Mouse (Mus musculus): Measurements from ENCODE around the gene Ppp2r1b.

The Ppp2r1b gene

DNA sequence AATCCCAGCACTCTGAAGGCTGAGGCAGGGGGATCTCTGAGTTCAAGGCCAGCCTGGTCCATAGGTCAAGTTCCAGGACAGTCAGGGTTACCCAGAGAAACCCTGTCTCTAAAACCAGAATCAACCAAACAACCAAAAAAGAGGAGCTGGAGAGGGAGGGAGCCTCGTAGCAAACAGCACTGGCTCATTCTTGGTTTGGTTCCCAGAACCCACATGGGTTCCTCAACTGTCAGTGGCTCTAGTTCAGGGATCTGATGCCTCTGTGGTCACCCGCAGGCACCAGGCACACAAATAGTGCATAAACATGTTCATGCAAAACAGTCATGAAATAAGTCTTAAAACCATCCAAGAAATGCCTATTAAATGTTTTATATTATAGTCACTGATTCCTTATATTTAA, 23.1 kb downstream of the Ppp2r1b start:
- no peak for DNase-seq

DNA sequence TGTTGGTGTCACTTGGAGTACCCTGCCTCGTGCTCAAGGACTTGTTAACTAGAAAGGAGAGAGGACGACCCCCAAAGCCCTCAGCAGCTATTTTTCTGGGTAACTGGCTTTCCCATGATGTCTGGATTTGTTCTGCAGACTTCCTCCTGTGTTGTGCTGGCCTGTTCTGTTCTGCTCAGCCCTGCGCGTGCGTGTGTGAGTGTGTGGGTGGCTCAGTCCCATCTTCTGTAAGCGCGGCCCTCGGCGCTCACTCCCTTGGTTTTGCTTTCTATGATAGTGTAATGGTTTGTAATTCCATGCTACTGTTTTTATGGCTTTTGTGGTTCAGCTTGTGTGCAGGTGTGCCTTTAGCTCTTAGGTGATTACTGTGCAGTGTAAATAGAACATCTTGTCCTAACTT, 28.1 kb downstream of the Ppp2r1b start:
- DNase-seq: no peak

DNA sequence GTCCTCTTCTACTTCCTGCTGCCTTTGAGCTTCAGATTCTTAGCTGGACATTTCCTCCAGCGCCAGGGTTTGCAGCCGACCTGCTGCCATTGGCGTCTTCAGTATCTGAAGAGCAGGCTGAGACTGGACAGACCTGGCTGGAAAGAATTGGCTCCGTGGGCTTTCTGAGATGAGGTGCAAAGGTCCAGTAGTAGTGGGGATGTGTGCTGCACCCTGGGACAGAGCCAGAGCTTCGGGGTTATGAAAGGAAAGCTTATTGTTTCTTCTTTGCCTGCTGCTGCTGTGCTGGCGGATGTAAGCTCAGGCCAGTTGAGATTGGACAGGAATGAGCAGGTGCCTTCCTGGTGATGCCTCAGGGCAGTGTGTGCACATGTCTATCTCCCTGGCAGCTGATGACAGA, 28.9 kb downstream of the Ppp2r1b start:
- peak; percentile 77 to 85 for DNase-seq

DNA sequence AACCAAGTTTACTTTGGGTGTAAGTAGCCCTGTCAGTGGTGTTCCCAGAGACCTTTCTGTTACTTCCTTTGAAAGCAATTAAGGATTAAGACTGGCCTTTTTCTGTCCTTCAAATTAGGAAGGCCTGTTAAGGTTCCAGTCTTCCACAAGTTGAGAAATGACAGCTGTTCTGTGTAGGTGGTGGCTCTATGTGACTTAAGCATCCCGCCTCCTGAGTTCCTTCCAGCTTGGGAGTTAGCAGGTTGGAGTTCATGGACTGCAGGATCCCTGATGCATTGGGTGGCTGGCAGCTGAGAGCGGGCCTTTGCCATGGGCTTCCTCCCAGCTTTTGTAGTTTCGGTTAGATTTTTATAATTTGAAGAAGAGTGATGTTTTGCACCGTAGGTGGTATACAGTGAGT, 30.4 kb downstream of the Ppp2r1b start:
- no peak for DNase-seq

DNA sequence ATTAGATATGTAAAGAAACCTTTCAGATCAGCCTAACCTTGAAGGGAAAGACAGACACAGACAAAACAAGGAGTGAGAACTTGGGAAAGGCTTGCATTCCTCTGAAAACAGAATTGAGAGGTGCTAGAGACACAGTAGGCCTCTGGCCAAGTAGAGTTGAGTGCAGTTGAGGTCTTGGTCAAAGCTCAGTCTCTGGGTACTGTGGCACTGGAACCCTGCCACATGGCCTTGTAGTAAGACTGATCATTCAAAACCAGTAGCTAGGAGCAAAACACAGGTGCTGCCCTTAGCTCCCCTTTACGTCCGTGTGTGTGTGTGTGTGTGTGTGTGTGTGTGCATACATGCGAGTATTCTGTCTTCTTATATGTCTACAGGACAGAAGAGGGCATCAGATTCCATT, 31.2 kb downstream of the Ppp2r1b start:
- peak; percentile 90 to 94 for DNase-seq

DNA sequence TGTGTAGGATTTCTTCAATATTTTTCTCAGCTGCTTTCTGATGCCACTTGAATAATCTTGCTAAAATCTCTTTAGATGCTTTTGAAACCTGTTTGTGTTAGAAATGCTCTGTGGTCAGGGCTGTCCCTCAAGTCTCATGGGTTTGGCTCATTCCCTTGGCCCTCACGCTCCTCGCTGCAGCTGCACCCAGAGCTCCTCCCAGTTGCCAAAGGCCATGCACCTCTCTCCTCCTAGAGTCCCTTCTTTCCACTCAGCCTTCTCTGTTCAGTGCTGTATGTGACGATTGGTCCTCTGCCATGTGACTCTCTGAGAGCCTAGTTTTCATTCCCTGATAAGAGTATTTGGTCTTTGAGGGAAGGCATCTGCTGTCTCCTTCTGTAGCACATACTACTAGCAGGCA, 32.3 kb downstream of the Ppp2r1b start:
- no peak for DNase-seq

DNA sequence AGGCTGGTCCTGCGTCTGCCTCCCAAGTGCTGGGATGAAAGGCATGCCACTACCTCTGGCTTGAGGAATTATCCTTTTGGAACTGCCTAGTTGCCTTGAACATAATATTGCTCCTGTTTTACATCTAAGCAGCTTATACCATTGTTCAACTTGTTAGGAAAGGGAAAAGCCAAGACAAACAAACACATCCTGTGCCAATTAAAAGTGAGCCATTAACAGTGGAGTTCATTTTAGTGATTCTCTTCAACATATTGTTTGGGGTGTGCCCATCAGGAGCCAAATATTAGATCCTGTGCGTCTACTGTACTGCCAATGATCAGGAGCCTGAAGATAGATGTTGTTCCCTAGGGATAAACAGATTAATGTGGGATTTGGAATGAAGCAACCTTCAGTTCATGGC, 37.1 kb downstream of the Ppp2r1b start:
- DNase-seq: no peak

DNA sequence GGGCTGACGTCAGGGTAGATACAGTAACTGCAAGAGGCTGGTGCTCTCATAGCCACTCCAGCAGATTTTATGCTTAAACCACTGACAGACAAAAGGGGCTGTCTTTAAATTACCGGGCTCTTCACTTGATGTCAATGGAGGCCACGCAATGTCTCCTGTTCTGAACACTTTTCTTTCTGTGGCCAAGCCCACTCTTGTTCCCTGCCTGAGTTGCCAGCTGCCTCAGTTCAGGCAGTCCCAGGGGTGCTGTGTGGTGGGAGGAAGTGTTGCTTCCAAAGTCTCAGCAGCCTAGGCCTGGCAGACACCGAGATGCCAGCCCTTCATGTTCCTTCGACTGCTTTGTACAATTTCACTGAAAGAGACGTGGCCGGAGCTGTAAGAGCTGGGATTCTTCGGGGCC, 39.0 kb downstream of the Ppp2r1b start:
- no peak for DNase-seq

DNA sequence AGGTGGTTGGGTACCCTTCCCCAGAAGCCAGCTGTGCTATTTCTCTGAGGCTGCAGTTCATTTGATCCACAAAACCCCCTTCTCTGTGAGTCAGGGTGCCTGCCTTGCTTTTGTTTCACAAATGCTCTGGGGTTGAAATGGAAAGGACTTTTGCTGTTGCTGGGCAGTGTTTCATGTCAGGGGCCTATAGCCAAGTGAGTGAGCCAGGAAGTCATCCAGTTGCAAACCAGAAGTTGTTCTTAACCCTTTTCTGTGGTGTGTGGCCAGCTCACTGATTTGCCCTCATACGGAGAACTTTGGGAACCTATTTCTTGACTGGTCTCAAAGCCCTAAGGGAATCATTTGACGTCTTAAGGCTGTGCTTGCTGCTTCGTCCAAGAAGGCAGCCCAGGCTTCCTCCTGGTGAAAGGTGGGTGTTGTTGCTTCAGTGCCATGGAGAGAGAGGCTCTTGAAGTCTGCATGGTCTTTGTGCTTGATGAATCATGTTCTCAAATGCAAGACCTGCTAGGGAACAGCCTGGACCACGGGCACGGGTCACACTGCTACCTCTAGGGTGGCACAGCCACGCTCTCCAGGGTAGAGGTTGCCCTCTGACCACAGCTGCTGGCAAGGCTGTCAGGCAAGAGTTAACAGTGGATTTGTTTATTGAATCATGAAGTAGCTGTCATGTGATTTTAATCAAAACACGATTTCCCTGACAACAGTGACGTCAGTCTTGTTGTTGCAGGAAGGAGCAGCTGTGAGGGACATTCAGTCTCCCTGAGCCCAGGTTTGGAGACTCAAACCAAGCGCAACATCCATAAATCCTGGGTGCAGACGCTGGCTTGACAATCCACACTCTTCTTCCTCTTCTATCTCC, 39.9 kb downstream of the Ppp2r1b start:
- peak; percentile 83 to 93 for DNase-seq

DNA sequence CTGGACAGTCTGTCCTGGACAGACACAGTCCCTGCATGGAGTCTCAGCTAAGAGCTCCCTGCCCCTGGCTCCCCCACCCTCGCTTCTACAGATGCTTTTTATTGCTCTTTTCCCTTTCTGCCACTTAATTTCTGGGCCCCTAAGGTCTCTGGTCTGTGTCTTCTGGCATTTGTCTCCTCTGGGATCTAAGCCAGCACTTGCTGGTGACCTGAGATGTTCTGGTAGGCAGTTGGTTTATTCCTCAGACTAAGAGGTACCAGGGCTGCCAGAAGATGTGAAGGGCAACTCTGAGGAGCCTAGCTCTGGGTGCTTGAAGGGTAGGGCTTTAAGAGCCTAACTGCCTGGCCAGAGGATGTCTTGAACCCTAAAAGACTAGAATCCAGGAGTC, 40.5 kb downstream of the Ppp2r1b start:
- peak in 1 of 2 experiments; percentile 52 for DNase-seq

DNA sequence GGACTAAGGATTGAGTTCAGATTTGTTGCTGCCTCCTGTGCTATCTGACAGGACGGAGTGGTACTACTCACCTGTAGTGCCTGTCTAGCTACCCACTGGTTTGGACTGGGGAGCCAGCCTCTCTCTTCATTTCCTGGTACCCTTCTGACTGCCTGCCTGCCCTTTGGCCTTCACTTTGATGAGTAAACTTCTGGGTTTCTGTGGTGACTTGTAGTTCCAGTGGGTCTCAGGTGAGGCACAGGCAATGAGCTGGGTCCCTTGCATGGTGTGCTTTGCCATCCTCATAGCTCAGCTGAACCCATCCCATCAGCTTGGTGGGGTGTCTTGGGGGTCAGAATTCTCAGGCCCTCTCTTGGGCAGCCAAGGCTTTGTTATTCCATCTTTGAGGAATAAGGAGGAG, 41.8 kb downstream of the Ppp2r1b start:
- DNase-seq: no peak

DNA sequence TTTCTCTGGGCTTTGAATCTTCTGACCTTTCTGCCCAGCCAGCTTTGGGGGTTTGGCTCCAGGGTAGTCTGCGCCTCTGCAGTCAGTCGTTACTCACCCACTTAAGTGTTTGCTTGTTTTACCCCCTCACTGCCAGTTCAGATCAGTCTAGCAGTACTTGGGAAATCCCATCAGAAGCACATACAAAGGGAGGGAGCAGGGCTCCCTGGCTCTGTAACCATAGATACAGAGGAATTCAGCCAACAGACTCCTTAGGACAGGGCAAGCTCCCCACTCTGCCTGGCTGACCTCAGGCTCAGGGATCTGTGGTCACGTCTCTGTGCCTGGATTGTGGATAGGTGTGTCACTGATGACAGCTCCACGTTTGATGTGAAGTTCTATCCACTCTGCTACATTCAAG, 42.2 kb downstream of the Ppp2r1b start:
- peak; percentile 15 to 50 for DNase-seq

DNA sequence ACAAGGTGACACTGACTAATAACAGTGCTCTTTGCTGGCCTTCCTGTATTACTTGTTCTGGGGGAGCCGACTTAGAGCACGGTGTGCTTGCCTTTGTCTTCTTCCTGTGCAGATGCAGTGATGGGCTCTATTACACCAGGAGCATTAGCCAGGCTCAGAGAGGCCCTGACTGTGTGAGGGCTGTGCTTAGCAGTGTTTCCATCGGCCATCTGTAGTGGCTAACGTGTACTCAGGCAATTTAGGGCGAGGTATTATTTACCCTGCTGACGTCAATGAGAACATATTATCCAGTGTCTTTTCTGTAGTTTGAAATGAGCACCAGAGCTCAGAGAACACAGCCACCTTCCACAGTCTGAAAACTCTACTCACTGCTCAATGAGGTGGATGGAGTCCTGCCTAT, 44.1 kb downstream of the Ppp2r1b start:
- DNase-seq: no peak

DNA sequence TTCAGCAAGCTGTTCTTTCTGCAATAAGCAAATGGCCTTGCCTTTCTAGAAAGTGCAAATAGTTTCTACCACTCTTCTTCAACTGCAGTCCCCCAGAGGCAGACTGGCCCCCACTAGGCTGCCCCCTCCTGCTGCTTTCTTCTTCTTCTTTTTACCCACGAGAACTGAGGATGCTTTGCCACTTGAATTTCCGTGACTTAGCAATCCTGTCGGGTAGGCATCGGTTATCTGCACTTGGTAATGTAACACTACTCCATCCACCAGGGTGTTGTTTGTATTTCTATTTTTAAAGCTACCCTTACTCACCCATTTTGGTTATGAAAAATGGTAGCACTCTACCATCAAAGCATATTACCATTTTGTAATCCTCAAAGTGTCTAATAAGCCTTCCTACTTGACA, 44.9 kb downstream of the Ppp2r1b start:
- no peak for DNase-seq

DNA sequence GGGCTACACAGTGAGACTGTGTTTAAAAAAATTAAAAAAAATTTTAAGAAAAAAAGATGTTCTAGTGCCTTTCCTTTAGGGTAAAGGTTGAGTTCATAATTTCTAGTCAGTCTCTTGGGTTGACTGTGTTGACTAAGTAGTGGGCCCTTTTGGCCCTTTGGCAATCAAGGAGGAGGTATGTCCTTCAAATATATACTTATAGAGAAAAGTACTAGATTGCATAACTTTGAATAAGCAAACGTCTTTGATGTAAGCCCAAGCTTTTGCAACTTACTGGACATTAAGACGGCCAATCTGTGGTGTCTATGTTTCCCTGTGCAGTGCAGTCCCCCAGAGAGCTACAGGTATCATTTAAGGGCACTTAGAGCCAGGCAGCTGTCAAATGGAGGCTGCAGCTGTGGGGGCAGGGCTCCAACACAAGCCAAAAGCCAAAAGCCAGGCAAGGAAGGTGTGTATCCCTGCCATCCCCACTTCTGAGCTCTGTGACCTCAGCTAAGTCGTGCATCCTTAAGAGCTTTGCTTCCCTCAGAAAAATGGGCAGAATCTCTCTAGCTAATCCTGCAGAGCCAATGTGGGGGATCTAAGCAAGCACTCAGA, 45.5 kb downstream of the Ppp2r1b start:
- DNase-seq: no peak

DNA sequence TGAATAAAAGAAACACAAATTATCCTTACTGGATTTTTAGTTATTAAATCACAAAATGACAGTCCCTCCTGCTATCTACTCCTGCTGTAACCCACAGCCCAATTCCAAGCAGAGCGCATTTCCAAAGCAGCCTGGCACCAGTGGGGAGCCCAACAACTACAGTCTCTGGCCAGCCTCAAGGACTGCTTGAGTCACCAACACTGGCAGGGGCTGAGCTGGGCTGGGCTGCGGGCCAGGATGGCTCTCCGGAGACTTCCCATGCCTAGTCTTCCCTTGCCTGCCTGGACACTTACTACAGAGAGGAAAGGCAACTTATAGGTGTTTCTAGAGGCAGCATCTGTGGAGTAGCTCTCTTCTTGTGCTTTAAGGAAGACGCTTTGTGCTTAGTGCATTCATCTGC, 48.6 kb downstream of the Ppp2r1b start:
- peak in 1 of 2 experiments; percentile 16 for DNase-seq

DNA sequence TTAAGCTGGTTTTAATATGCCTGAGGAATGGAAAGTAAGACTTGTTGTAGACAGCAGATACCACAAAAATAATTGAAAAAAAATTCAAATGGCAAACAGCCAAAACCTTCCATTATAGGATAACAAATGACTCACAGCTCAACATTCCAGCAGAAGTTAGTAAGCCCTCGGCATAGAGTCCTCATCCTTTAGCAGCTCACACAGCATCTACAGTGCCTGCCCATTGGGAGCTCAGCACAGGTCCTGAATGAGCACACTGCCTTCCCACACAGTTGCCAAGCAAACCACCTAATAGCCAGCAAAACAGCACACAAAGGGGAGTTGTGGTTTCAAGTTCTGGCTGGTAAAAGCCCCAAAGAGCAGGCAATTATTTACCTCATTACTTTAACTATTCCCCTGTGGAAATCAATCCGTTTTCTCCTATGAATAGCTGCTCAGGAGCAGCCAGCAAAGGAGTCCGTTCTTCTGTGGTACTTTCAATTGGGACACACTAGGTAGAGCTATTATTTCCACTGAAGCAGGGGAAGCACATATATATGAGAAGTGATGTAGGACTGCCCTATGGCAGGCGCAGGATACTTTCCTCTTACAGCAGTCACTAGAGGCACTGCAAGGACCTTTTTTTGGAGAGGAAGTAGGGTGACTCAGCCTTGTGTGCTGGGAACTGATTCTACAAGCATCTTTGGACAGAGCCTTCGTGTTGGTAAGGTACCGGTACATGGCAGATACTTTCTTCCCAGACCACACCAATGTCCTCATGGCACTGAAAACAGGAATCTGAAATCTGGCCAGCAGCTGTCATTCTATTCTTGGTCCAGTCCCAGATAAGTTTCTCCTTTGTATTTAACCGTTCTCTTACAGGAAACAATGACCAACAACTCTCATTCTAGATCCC, 55.2 kb downstream of the Ppp2r1b start:
- DNase-seq: no peak

DNA sequence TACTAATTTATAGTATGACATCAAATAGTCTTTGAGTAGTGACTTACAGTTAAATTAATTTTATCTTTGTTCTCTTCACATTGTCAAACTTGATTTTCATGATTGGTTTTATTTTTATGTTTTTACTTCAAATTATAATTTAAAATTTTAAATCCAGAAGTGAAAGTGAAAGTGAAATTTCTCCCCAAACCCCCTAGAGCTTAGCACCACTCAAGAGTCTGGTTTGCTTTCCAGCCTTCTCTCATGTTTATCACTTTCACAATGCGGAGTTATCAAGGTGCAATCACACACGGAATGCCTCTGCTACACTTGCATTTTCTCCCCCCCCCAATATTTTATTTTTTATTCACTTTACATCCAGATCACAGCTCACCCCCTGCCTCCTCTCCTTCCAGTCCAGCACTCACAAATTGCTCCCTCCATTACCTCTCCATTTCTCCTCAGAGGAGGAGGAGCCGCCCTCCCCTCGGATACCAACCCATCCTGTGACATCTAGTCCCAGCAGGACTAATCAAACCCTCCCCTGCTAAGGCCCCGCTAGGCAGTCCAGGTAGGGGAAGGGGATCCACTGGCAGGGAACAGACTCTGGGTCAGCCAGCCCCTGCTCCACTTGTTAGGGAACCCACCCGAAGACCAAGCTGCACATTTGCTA, 59.2 kb downstream of the Ppp2r1b start:
- no peak for DNase-seq

DNA sequence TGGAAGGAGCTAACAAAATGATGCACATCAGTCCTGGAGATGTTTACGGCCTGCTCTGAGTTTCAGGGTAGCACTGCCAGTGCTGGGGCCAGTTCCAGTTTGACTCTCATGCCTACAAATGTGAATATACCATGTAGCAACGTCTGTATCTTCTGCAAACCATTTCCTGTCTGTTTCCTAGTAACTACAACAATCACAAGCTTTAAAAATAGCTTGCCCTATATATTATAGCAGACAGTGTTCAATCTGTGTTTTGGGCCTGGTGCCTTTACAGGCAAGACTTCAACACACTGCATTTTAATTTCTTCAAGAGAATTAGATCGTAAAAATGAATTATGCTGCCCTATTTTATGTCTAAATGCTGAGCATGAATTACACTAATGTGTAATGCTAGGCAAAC, 60.2 kb downstream of the Ppp2r1b start:
- DNase-seq: no peak

DNA sequence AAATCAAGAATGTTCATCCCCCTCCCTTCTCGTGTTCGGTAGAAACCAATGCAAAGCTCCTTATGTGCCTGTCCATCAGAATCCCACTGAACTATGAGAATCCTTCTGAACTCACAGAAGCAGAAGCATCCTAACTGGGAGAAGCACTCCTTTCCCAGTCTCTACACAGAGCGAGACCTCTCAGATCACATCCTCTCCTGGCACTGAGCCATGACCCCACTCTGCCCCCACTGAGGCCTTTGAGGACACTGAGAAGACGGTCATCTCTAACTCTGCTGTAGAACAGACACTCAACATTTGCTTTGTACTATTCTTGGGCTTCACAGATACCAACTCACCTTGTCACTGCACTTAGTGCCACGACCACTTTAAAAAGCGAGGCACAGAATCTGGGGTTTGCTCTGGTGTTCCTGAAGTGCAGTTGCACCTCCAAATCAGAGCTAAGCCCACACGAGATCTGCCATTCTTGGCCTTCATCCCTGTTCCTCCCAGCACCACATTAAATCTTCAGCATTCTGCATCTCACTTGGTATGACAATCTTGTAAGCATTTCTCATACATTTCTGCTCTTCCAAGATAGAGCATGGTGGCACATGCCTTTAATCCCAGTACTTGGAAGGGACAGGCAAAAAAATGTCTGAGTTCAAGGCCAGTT, 66.9 kb downstream of the Ppp2r1b start:
- DNase-seq: no peak

DNA sequence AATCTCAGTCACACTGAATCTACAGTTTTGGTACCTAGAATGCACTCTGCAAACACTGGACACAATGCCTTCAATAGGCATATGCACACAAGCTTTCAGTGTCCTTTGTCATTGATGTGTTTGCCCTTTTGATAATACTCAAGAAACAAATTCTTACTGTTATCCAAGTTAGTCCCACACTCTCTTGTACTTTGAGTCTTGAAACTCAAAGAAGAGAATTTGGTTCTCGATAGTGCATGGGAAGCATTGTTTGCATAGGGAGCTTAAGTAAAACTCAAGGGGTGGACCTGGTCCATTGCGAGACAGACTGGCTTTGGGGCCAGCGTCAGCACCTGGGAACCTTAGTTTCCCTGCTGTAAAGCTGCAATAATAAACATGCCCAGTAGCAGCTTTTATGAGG, 73.0 kb downstream of the Ppp2r1b start:
- DNase-seq: no peak

DNA sequence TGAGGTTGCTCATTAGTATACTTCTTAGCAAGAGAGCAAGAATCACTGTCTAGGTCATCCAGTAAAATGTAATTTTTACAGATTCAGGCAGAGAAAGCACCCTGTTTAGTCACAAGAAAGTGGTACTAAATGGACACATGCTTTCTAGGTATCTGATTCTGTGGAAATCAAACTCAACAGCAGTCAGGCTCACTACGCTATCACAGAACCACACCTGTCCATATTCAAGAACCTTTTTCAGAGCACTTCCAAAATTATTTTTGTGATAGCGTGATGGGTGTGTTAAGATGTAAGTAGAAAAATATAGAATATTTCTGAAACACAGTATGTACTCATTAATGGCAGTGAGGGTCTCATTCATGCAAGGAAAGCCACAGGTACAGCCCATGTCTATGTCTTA, 74.5 kb downstream of the Ppp2r1b start:
- no peak for DNase-seq

Measured in kidney, postnatal 36 days (tissue).